Mouse (Mus musculus): ENCODE results near the gene Gm19426. TPM values are rescaled to one million over a fixed set of nuclear protein-coding genes. Genes with fewer than 3 reads are reported as not detected.

Gene Gm19426
- total and polyA plus RNA-seq, 3 experiments = not detected

DNA sequence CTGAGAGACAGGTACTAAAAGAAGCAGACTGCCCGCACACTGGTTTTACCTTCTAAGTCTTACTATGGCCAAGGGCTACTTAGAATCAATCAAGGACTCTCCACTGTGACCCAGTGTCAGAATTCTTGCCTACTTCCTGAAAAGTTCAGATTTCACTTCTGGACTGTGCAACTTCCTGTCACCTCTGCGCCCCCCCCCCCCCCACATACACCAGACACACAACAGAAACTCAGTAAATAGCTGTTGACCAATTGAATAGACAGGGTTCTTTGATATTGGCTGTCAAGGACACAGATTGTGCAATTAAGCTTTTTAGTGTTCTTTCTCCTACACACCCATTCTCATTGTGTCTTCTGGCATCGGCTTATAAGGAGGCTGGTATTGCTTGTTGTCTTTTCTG is 44.9 kb upstream of the Gm19426 start:
- Histone ChIP-seq H3K9me3 (replicated peaks; ENCODE audit: insufficient read depth, low read length) (no peaks in the 10 kb centered on the region), H3K36me3 (ENCODE audit: control insufficient read depth in 1 of 2, insufficient read depth in 2 of 2, low read length in 2 of 2) (peaks cover 0 to under 1% of the 10 kb centered on the region in 2 experiments; a peak in 2 of 4 replicates), H3K27ac (ENCODE audit: control insufficient read depth, low read depth, low read length) (no peak overlapping the region), H3K4me3 (ENCODE audit: control insufficient read depth in 1 of 2, insufficient read depth in 1 of 2, low read depth in 2 of 2, low read length in 2 of 2) (no peak overlapping the region), H3K27me3 (ENCODE audit: control insufficient read depth in 1 of 2, insufficient read depth in 2 of 2, low read length in 2 of 2) (peaks cover 4% of the 10 kb centered on the region in 2 experiments), H3K4me1 (ENCODE audit: control insufficient read depth in 1 of 2, insufficient read depth in 2 of 2, low read length in 2 of 2) (no peaks in the 10 kb centered on the region), H3K79me2 (ENCODE audit: control insufficient read depth, insufficient read depth, low read length, poor library complexity) (no peaks in the 10 kb centered on the region), H3K9ac (ENCODE audit: control insufficient read depth, low read depth, low read length, poor library complexity, severe bottlenecking) (no peak overlapping the region)
- DNase-seq (ENCODE audit: low read depth, low spot score) = no peak
- TF ChIP-seq USF2 (IDR thresholded peaks at IDR 0.05; ENCODE audit: borderline replicate concordance in 1 of 2, insufficient read depth in 1 of 2, low read depth in 1 of 2, low read length in 2 of 2) (no peak), MAFK (IDR thresholded peaks at IDR 0.05; ENCODE audit: borderline replicate concordance, low read depth, low read length) (no peak), POLR2AphosphoS2 (IDR thresholded peaks at IDR 0.05; ENCODE audit: low read length) (no peak), KAT2A (conservative IDR thresholded peaks at IDR 0.05; ENCODE audit: low read depth, low read length) (no peak), MYC (IDR thresholded peaks at IDR 0.05; ENCODE audit: low read depth, low read length) (no peak), ZNF384 (IDR thresholded peaks at IDR 0.05; ENCODE audit: low read depth, low read length) (no peak), ETS1 (IDR thresholded peaks at IDR 0.05; ENCODE audit: low read depth, low read length) (no peak), USF1 (IDR thresholded peaks at IDR 0.05; ENCODE audit: low read depth, low read length) (no peak), ZMIZ1 (IDR thresholded peaks at IDR 0.05; ENCODE audit: low read depth, low read length) (no peak), TCF12 (IDR thresholded peaks at IDR 0.05; ENCODE audit: low read depth, low read length) (no peak), NRF1 (IDR thresholded peaks at IDR 0.05; ENCODE audit: insufficient read depth, low read depth, low read length, poor library complexity, severe bottlenecking) (no peak), TBP (IDR thresholded peaks at IDR 0.05; ENCODE audit: low read depth, low read length) (no peak), ZC3H11A (IDR thresholded peaks at IDR 0.05; ENCODE audit: low read depth, low read length) (no peak), MAX (IDR thresholded peaks at IDR 0.05; ENCODE audit: low read length) (no peak), CHD1 (IDR thresholded peaks at IDR 0.05; ENCODE audit: low read depth, low read length) (no peak), MXI1 (IDR thresholded peaks at IDR 0.05; ENCODE audit: low read depth, low read length) (no peak), BHLHE40 (IDR thresholded peaks at IDR 0.05; ENCODE audit: borderline replicate concordance, low read depth, low read length) (no peak), RAD21 (IDR thresholded peaks at IDR 0.05; ENCODE audit: low read depth, low read length) (no peak), GABPA (IDR thresholded peaks at IDR 0.05; ENCODE audit: low read depth, low read length) (no peak), MEF2A (IDR thresholded peaks at IDR 0.05; ENCODE audit: extremely low read depth, insufficient replicate concordance, low read depth, low read length, poor library complexity, severe bottlenecking) (no peak)
